Mouse (Mus musculus) ES-Bruce4 (cell line): ENCODE data around the gene Sox5. TPM values are rescaled to one million over a fixed set of nuclear protein-coding genes. Genes with fewer than 3 reads are reported as not detected.

Experiments used
- H3K27ac ChIP-seq: 2 replicates; pipeline ENCODE4 v1.5.1; 2012; ENCODE audit warnings: low read length, inconsistent platforms; ENCODE audit not compliant: insufficient read depth
- H3K27me3 ChIP-seq: 2 replicates; pipeline ENCODE4 v1.6.1; 2012; ENCODE audit warnings: mild to moderate bottlenecking, low read length, inconsistent platforms; ENCODE audit not compliant: control insufficient read depth, poor library complexity, insufficient read depth, severe bottlenecking
- H3K36me3 ChIP-seq: 2 replicates; pipeline ENCODE4 v1.6.1; 2012; ENCODE audit warnings: inconsistent platforms, mild to moderate bottlenecking, low read length, moderate library complexity; ENCODE audit not compliant: control insufficient read depth, poor library complexity, insufficient read depth, severe bottlenecking
- H3K4me1 ChIP-seq: one replicate; pipeline ENCODE4 v1.8.1; 2011; ENCODE audit warnings: low read length; ENCODE audit not compliant: control insufficient read depth, insufficient read depth
- H3K4me3 ChIP-seq: 2 replicates; pipeline ENCODE4 v1.5.1; 2011; ENCODE audit warnings: low read depth, mild to moderate bottlenecking, low read length
- H3K9ac ChIP-seq: 2 replicates; pipeline ENCODE4 v1.6.1; 2012; ENCODE audit warnings: low read depth, mild to moderate bottlenecking, inconsistent platforms; ENCODE audit not compliant: poor library complexity, severe bottlenecking
- H3K9me3 ChIP-seq: replicated peaks from 2 replicates; pipeline ENCODE4 v1.6.1; 2012; ENCODE audit warnings: mild to moderate bottlenecking, low read length, inconsistent platforms; ENCODE audit not compliant: control insufficient read depth, poor library complexity, insufficient read depth, severe bottlenecking
- CTCF ChIP-seq: IDR thresholded peaks from one replicate; pipeline ENCODE4 v1.8.1; 2011; ENCODE audit warnings: low read depth, low read length
- EP300 ChIP-seq: IDR thresholded peaks from 2 replicates; pipeline ENCODE4 v1.6.1; 2011; ENCODE audit warnings: low read depth, low read length; ENCODE audit not compliant: insufficient read depth
- POLR2A ChIP-seq: IDR thresholded peaks from one replicate; pipeline ENCODE4 v1.8.1; 2011; ENCODE audit warnings: low read length; ENCODE audit not compliant: insufficient read depth
- polyA plus RNA-seq: library from polyadenylated mRNA; stranded (reverse); fragments of >200 nt; gene quantifications from 2 replicates; pipeline ENCODE4 v1.2.4, GENCODE M21; 2011; ENCODE audit warnings: low read depth; ENCODE audit not compliant: missing spikeins, insufficient read depth, insufficient read length

The Sox5 gene
- polyA plus RNA-seq, 1 experiment, result not detected

- Histone ChIP-seq H3K4me3 (no peak overlapping the region), H3K27ac (no peak overlapping the region), H3K9me3 (no peaks in the 10 kb centered on the region), H3K27me3 (no peaks in the 10 kb centered on the region), H3K4me1 (no peaks in the 10 kb centered on the region), H3K9ac (no peak overlapping the region), H3K36me3 (no peaks in the 10 kb centered on the region)
- no peak for TF ChIP-seq EP300
- no peak for TF ChIP-seq POLR2A
- TF ChIP-seq CTCF, result no peak
These were observed 676.1 kb downstream of the Sox5 start for GRCm38 (mm10) chr6:144105645-144106044.

- Histone ChIP-seq H3K27ac (no peak overlapping the region), H3K27me3 (no peaks in the 10 kb centered on the region), H3K9ac (no peak overlapping the region), H3K4me1 (no peaks in the 10 kb centered on the region), H3K9me3 (no peaks in the 10 kb centered on the region), H3K36me3 (no peaks in the 10 kb centered on the region), H3K4me3 (no peak overlapping the region)
- TF ChIP-seq POLR2A (no peak), EP300 (no peak), CTCF (no peak)
These were observed 678.2 kb downstream of the Sox5 start for GRCm38 (mm10) chr6:144103612-144104011.

- Histone ChIP-seq H3K4me3 (no peak overlapping the region), H3K9me3 (no peaks in the 10 kb centered on the region), H3K36me3 (no peaks in the 10 kb centered on the region), H3K27ac (no peak overlapping the region), H3K9ac (no peak overlapping the region), H3K4me1 (no peaks in the 10 kb centered on the region), H3K27me3 (no peaks in the 10 kb centered on the region)
- TF ChIP-seq CTCF, result no peak
- TF ChIP-seq EP300, result no peak
- TF ChIP-seq POLR2A, result no peak
These were observed 680.9 kb downstream of the Sox5 start for GRCm38 (mm10) chr6:144100852-144101251.

GRCm38 (mm10) chr6:144098119-144098518 lies 683.7 kb downstream of the Sox5 start:
- TF ChIP-seq POLR2A, result no peak
- no peak for TF ChIP-seq EP300
- TF ChIP-seq CTCF, result no peak
- no peaks in the 10 kb centered on the region for H3K4me1 ChIP-seq
- no peak overlapping the region for H3K27ac ChIP-seq
- H3K4me3 ChIP-seq, result no peak overlapping the region
- H3K36me3 ChIP-seq, result no peaks in the 10 kb centered on the region
- H3K9ac ChIP-seq, result no peak overlapping the region
- H3K9me3 ChIP-seq, result no peaks in the 10 kb centered on the region
- H3K27me3 ChIP-seq, result no peaks in the 10 kb centered on the region

- Histone ChIP-seq H3K27ac (no peak overlapping the region), H3K9me3 (no peaks in the 10 kb centered on the region), H3K4me1 (no peaks in the 10 kb centered on the region), H3K36me3 (no peaks in the 10 kb centered on the region), H3K4me3 (no peak overlapping the region), H3K9ac (no peak overlapping the region), H3K27me3 (no peaks in the 10 kb centered on the region)
- TF ChIP-seq CTCF, result no peak
- no peak for TF ChIP-seq POLR2A
- TF ChIP-seq EP300, result no peak
These were observed 693.5 kb downstream of the Sox5 start for GRCm38 (mm10) chr6:144088256-144088655.

GRCm38 (mm10) chr6:144086096-144086810 lies 695.5 kb downstream of the Sox5 start:
- H3K9ac ChIP-seq, result no peak overlapping the region
- no peak overlapping the region for H3K4me3 ChIP-seq
- no peaks in the 10 kb centered on the region for H3K4me1 ChIP-seq
- H3K9me3 ChIP-seq, result no peaks in the 10 kb centered on the region
- no peaks in the 10 kb centered on the region for H3K36me3 ChIP-seq
- TF ChIP-seq POLR2A, result no peak
- no peak for TF ChIP-seq EP300
- no peaks in the 10 kb centered on the region for H3K27me3 ChIP-seq
- H3K27ac ChIP-seq, result no peak overlapping the region
